Mouse (Mus musculus): Measurements from ENCODE around the gene Galk1. TPM values are rescaled to one million over a fixed set of nuclear protein-coding genes. Genes with fewer than 3 reads are reported as not detected.
"Not testable (repeated sequence)": the region's sequence is repeated elsewhere in the genome, so short reads cannot be mapped to it uniquely, and the experiment has no call there.

Gene Galk1
- polyA plus RNA-seq, 1 experiment from 2014 or later = 58.9 TPM

DNA sequence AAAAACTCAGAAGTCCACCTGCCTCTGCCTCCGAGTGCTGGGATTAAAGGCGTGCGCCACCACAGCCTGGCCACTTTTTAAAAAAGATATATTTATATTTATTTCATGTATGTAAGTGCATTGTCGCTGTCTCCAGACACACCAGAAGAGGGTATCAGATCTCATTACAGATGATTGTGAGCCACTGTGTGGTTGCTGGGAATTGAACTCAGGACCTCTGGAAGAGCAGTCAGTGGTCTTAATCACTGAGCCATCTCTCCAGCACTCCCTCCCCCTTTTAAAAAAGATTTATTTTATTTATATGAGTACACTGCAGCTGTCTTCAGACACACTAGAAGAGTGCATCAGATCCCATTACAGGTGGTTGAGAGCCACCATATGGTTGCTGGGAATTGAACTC is 6.3 kb upstream of the Galk1 start:
- not testable (repeated sequence) for ATAC-seq (replicated peaks); H3K4me3 ChIP-seq
- WGBS = 91% methylated on average over 4 of the region's 4 CpGs

DNA sequence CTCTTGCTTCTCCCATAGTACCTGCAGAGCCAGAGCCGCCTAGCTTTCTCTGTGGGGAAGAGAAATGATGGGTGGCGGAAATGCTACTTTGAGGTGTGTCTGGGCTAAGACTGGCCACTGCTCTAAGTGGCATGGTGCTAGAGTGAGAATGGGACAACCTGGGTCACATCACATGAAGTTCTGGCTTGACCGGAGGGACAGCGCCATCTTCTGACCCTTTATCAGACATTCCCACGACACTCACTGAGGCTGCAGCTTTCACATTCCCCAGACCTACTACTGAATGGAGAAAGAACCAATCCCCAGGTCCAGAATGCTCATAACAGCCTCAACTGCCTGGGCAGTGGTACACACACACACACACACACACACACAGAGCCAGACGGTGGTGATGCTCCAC is 5.6 kb upstream of the Galk1 start:
- no peaks in the 10 kb centered on the region for H3K9me3 ChIP-seq
- ATAC-seq (replicated peaks) = no peak
- H3K4me3 ChIP-seq = no peak overlapping the region
- peaks cover 25% of the 10 kb centered on the region for H3K36me3 ChIP-seq
- H3K9ac ChIP-seq (replicated peaks) = no peak overlapping the region
- WGBS = 32% methylated on average over 6 of the region's 6 CpGs
- no peak overlapping the region for H3K4me2 ChIP-seq (replicated peaks)
- H3K4me1 ChIP-seq = peaks cover 19% of the 10 kb centered on the region
- no peaks in the 10 kb centered on the region for H3K27me3 ChIP-seq
- no peak overlapping the region for H3K27ac ChIP-seq (replicated peaks)

More for the DNA sequence above, 6.3 kb upstream of the Galk1 start:
- H3K9me3 ChIP-seq; H3K4me2 ChIP-seq (replicated peaks); H3K27ac ChIP-seq (replicated peaks); H3K27me3 ChIP-seq; H3K9ac ChIP-seq (replicated peaks): not testable (repeated sequence)
- peaks cover 18% of the 10 kb centered on the region for H3K4me1 ChIP-seq
- H3K36me3 ChIP-seq = peaks cover 25% of the 10 kb centered on the region

DNA sequence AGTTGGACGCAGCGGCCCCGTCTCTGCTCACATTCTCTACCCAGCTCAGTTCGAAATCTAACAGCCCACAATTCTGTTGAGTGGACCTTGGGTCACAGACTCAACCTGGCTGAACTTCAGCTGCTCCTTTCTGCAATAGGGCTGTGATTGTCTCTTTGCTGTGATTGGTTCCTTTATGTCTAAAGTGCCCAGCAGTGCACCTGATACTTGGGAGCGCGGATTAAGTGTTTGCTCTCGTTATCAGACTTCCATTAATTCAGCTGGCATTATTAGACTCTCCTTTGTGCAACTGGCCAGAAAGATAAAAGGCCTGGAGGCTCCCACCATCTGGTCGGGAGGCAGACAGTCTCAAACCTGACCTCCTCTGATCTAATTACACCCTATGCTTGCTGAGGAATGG is 2.3 kb upstream of the Galk1 start:
- Histone ChIP-seq H3K9me3 (no peaks in the 10 kb centered on the region), H3K36me3 (peaks cover under 1% of the 10 kb centered on the region; the same call in 1 of the 2 replicates), H3K4me1 (peaks cover 22% of the 10 kb centered on the region), H3K27me3 (no peaks in the 10 kb centered on the region), H3K4me3 (no peak overlapping the region), H3K9ac (replicated peaks) (no peak overlapping the region), H3K4me2 (replicated peaks) (no peak overlapping the region), H3K27ac (replicated peaks) (no peak overlapping the region)
- WGBS = 41% methylated on average over 8 of the region's 8 CpGs
- ATAC-seq (replicated peaks) = no peak

DNA sequence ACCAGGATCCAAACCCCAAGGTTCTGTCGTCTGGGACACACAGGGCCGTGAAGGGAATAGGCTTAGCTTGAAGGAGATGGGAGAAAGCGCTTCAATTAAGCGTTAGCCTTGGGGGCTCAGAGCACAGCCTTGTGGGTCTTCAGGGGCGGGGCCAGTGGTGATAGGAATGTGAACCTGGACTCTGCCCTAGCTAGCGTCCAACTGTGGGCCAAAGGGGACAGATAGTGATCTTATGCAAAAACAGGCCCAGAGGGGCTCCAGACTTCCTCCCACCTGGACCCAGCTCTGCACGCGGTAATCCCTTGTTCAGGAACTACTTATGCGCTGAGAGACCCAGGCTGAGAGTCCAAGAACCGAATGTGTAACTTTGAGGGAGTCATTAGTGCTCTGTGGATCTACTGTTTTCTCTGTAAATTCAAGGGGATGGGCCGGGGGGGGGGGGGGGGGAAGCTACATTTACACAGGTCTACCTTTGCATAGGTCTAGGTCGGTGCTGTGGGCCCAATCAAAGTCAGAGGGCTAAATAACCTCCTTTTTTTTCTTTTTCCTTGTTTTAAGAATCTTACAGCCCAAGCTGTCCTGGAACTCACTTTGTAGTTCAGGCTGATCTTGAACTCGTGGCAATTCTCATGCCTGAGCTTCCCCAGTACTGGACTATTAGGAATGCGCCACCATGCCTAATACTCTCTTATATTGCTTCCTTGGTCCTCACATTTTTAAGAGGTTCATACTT is 824 bp downstream of the Galk1 start:
- Histone ChIP-seq H3K9ac (replicated peaks) (peak overlapping the region; percentile 67), H3K9me3 (no peaks in the 10 kb centered on the region)
- 21% methylated on average over 14 of the region's 14 CpGs for WGBS

DNA sequence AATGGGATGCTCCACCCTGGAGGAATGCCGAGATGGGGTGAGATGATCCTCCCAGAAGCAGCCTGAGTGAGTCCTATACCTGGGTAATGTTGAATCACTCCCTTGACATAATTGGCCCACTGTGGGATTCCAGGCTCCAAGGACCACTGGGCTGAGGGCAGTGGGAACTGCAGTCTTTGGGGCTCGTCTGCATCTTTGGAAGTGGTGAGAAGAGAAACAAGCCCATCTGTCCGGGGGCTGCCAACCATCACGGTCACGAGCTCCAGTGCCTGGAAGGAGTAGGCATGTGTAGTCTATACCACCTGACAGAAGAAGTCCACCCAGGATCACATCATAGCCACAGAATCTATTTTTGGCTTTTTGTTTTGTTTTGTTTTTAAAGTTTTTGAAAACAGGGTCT is 1.6 kb downstream of the Galk1 start:
- no peaks in the 10 kb centered on the region for H3K9me3 ChIP-seq

More for the DNA sequence above, 824 bp downstream of the Galk1 start:
- Histone ChIP-seq H3K4me3 (peak overlapping the region; percentile 68), H3K27ac (replicated peaks) (peak overlapping the region; percentile 73; the same call in 1 of the 2 replicates), H3K27me3 (no peaks in the 10 kb centered on the region), H3K4me2 (replicated peaks) (peak overlapping the region; percentile 86), H3K4me1 (peaks cover 22% of the 10 kb centered on the region), H3K36me3 (no peaks in the 10 kb centered on the region)
- peak; percentile 2; the same call in 1 of the 2 replicates for ATAC-seq (replicated peaks)

DNA sequence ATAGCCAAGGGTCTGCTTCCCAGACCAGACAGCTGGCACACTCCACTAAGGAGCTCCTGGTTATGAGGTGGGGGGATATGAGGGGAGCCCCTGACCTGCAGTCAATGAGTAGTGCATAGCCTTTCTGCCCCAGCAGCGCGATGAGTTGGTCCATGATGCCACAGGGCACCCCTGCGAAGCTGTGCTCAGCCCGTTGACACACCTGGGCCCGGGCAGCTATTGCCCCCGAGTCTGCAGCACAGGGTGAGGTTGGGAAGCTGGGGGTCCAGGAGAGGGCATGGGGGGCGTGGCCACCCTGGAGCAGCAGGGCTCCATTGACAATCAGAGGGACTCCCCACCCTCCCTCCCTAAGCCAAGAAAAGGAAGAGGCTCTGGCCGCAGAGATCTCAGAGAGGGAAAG is 2.4 kb downstream of the Galk1 start:
- 89% methylated on average over 8 of the region's 8 CpGs for WGBS
- Histone ChIP-seq H3K4me3 (no peak overlapping the region), H3K9ac (replicated peaks) (no peak overlapping the region), H3K4me1 (peaks cover 25% of the 10 kb centered on the region), H3K36me3 (no peaks in the 10 kb centered on the region), H3K27me3 (no peaks in the 10 kb centered on the region), H3K4me2 (replicated peaks) (no peak overlapping the region), H3K27ac (replicated peaks) (no peak overlapping the region), H3K9me3 (no peaks in the 10 kb centered on the region)
- no peak for ATAC-seq (replicated peaks)

More for the DNA sequence above, 1.6 kb downstream of the Galk1 start:
- 91% methylated on average over 5 of the region's 5 CpGs for WGBS
- no peak for ATAC-seq (replicated peaks)
- Histone ChIP-seq H3K27ac (replicated peaks) (no peak overlapping the region), H3K4me1 (peaks cover 22% of the 10 kb centered on the region), H3K27me3 (no peaks in the 10 kb centered on the region), H3K9ac (replicated peaks) (no peak overlapping the region), H3K4me3 (no peak overlapping the region), H3K4me2 (replicated peaks) (no peak overlapping the region), H3K36me3 (no peaks in the 10 kb centered on the region)

DNA sequence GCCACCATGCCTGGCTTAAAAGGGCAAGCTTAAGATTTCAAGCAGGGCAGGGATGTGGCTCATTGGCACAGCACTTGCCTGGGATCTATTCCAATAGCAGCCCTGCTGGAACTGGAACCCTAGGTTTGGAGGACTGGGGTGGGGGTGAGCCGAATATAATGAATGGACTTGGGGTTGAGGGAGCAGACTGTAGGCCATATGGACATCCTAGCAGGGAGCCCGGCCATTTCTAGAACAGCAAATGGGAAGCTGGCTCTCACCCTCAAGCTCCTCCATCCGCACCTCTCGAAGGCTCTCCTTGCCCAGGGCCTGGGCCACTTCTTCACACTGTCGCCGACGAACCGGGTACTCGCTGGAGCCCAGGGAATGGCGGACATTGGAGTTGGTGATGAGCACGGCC is 2.9 kb downstream of the Galk1 start:
- no peaks in the 10 kb centered on the region for H3K9me3 ChIP-seq
- no peak overlapping the region for H3K9ac ChIP-seq (replicated peaks)
- H3K27ac ChIP-seq (replicated peaks) = 0 out of 2 replicates have a peak overlapping the region, but pooled peaks have one; percentile 4
- no peak overlapping the region for H3K4me2 ChIP-seq (replicated peaks)
- peaks cover 30% of the 10 kb centered on the region for H3K4me1 ChIP-seq
- 80% methylated on average over 11 of the region's 11 CpGs for WGBS
- no peaks in the 10 kb centered on the region for H3K36me3 ChIP-seq
- ATAC-seq (replicated peaks) = no peak
- H3K4me3 ChIP-seq = no peak overlapping the region
- H3K27me3 ChIP-seq = no peaks in the 10 kb centered on the region

DNA sequence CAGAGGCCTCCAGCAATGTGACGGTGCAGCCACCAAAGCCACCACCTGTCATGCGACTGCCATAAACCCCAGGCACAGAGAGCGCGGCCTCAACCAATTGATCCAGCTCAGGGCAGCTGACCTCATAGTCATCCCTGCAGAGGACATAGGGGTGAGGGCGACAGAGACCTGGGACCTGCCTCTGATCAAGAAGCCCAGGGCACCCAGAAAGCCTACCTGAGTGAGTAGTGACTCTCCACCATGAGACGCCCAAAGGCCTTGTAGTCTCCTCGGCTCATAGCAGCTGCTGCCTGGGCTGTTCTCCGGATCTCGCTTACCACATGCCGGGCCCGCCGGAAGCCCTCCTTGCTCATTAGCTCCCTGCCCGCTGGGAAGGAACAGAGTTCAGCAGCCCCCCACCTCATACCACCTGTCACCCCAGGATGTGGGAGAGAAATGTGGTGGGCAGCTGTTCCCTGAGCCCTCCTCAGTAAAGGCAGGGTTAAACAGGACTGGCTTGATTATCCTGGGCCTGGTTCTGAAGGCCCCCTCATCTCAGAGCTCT is 3.6 kb downstream of the Galk1 start:
- Histone ChIP-seq H3K4me1 (peaks cover 33% of the 10 kb centered on the region), H3K9ac (replicated peaks) (no peak overlapping the region), H3K4me3 (no peak overlapping the region), H3K36me3 (no peaks in the 10 kb centered on the region), H3K27ac (replicated peaks) (0 out of 2 replicates have a peak overlapping the region, but pooled peaks have one; percentile 4), H3K9me3 (no peaks in the 10 kb centered on the region), H3K4me2 (replicated peaks) (no peak overlapping the region), H3K27me3 (no peaks in the 10 kb centered on the region)
- WGBS = 86% methylated on average over 13 of the region's 13 CpGs
- ATAC-seq (replicated peaks) = no peak

DNA sequence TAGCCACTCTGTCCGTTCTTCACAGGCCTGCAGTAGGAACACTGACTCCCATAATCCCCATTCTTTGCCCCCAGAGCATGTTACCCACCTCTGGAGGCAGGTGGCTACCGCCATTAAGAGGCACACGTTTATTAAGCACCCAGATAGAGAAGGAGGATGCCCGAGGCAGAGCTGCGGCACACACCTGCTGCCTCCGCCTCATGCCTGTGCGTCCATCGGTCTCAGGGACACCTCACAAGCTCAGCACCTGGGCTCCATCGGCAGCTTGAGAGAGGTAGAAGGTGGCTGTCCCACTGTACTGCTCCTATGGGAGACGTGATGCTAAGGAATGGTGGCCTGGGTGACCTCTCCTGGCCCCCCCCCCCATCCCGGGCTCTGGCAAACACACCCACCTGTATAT is 4.1 kb downstream of the Galk1 start:
- no peak for ATAC-seq (replicated peaks)
- 88% methylated on average over 11 of the region's 11 CpGs for WGBS
- Histone ChIP-seq H3K36me3 (no peaks in the 10 kb centered on the region), H3K9me3 (no peaks in the 10 kb centered on the region), H3K27ac (replicated peaks) (no peak overlapping the region), H3K9ac (replicated peaks) (no peak overlapping the region), H3K4me1 (peaks cover 33% of the 10 kb centered on the region), H3K27me3 (no peaks in the 10 kb centered on the region), H3K4me3 (no peak overlapping the region), H3K4me2 (replicated peaks) (no peak overlapping the region)

DNA sequence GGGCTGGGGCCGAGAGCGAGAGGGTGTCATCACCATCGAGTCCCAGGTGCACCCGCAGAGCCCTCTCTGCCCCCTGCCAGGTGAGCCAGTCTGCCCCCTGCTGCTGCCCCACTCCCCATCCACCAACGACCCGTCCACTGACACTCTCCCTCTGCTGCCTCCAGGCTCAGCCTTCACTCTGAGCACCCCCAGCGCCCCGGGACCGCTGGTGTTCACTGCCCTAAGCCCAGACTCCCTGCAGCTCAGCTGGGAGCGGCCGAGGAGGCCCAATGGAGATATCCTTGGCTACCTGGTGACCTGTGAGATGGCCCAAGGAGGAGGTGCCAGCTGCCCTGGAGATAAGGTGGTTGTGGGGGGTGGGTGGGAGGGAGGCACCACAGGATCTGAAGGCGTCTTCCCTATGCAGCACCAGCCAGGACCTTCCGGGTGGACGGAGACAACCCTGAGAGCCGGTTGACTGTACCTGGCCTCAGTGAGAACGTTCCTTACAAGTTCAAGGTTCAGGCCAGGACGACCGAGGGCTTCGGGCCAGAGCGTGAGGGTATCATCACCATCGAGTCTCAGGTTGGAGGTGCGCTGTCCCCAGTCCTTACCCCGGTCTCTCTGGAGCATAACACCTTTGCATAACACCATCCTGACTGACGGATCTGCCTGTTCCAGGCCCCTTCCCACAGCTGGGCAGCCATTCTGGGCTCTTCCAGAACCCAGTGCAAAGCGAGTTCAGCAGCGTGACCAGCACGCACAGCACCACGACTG is 5.2 kb downstream of the Galk1 start:
- no peak for ATAC-seq (replicated peaks)
- Histone ChIP-seq H3K4me3 (no peak overlapping the region), H3K36me3 (no peaks in the 10 kb centered on the region), H3K4me2 (replicated peaks) (no peak overlapping the region), H3K9me3 (no peaks in the 10 kb centered on the region), H3K27me3 (no peaks in the 10 kb centered on the region), H3K27ac (replicated peaks) (no peak overlapping the region), H3K9ac (replicated peaks) (no peak overlapping the region), H3K4me1 (peaks cover 23% of the 10 kb centered on the region)
- WGBS = 89% methylated on average over 28 of the region's 28 CpGs

DNA sequence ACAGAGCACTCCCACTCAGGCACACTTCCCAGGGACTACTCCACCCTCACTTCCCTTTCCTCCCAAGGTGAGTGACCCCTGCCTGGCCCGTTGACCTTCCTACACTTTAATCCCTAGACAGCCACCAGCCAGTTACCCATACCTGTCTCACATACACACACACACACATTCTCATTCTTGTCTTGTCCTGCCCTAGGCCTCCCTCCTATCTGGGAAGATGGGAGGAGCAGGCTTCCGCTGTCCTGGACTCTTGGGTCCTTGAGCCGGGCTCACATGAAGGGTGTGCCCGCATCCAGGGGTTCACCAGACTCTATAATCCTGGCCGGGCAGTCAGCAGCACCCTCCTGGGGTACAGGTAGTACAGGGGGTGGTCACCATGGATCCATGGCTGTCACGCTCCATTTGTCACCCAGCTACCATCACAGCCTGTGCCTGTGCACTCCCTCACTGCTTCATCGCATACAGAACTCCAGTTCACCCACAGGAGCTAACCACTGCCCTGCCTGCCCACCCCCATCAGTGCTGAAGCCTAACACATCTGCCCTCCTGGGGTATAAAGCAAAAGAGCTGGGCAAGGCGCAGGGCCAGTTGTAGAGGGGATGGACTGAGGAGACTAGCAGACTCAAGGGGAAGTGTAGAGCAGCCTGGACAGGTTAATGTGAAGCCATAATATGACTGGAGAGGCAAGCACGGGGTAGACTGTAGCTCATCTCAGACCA is 6.7 kb downstream of the Galk1 start:
- 68% methylated on average over 9 of the region's 9 CpGs for WGBS
- Histone ChIP-seq H3K27me3 (no peaks in the 10 kb centered on the region), H3K27ac (replicated peaks) (no peak overlapping the region), H3K4me1 (peaks cover 11% of the 10 kb centered on the region), H3K4me2 (replicated peaks) (peak overlapping the region; percentile 62; the same call in 1 of the 2 replicates), H3K9me3 (no peaks in the 10 kb centered on the region), H3K36me3 (no peaks in the 10 kb centered on the region), H3K9ac (replicated peaks) (peak overlapping the region; percentile 33; the same call in 1 of the 2 replicates), H3K4me3 (no peak overlapping the region)
- ATAC-seq (replicated peaks) = no peak
